Mouse (Mus musculus) MEL (cell line): ENCODE measurements around the gene Zscan5b. TPM values are rescaled to one million over a fixed set of nuclear protein-coding genes. Genes with fewer than 3 reads are reported as not detected.
A peak's percentile ranks its signal among the peaks of the same experiment; 100 is the strongest.

Experiments
- DNase-seq: peaks from one replicate; pipeline ENCODE4 v3.0.0; 2011; ENCODE audit warnings: low read depth, low spot score
- H3K27ac ChIP-seq: 2 replicates; pipeline ENCODE4 v1.5.1; 2012; ENCODE audit warnings: low read depth, mild to moderate bottlenecking, control low read depth, low read length, moderate library complexity; ENCODE audit not compliant: control insufficient read depth
- H3K27me3 ChIP-seq, 2 experiments: fragments of 150-350 bp in 1 of 2; sonication (generic) in 1 of 2; 2 replicates each; pipeline ENCODE4 v1.6.1; 2012; ENCODE audit warnings: low read length in 2 of 2, mild to moderate bottlenecking in 2 of 2, improper control_type of control experiment in 1 of 2, moderate library complexity in 1 of 2; ENCODE audit not compliant: insufficient read depth in 2 of 2, control insufficient read depth in 1 of 2
- H3K36me3 ChIP-seq, 2 experiments: 2 replicates each; pipeline ENCODE4 v1.6.1; 2012 to 2014; ENCODE audit warnings: low read length in 2 of 2, improper control_type of control experiment in 1 of 2, inconsistent platforms in 1 of 2, mild to moderate bottlenecking in 1 of 2; ENCODE audit not compliant: insufficient read depth in 2 of 2, control insufficient read depth in 1 of 2
- H3K4me1 ChIP-seq, 2 experiments: fragments of 150-350 bp in 1 of 2; sonication (generic) in 1 of 2; 2 replicates each; pipeline ENCODE4 v1.6.1; 2012; ENCODE audit warnings: low read length in 2 of 2, improper control_type of control experiment in 1 of 2, mild to moderate bottlenecking in 1 of 2; ENCODE audit not compliant: insufficient read depth in 2 of 2, control insufficient read depth in 1 of 2
- H3K4me3 ChIP-seq, 2 experiments: fragments of 150-350 bp in 1 of 2; sonication (generic) in 1 of 2; 2 replicates each; pipeline ENCODE4 v1.5.1; 2012; ENCODE audit warnings: low read depth in 2 of 2, low read length in 2 of 2, mild to moderate bottlenecking in 2 of 2, moderate library complexity in 2 of 2, control low read depth in 1 of 2, improper control_type of control experiment in 1 of 2; ENCODE audit not compliant: control insufficient read depth in 1 of 2, insufficient read depth in 1 of 2
- H3K79me2 ChIP-seq: 2 replicates; pipeline ENCODE4 v1.6.1; 2012; ENCODE audit warnings: mild to moderate bottlenecking, low read length, moderate library complexity; ENCODE audit not compliant: control insufficient read depth, poor library complexity, insufficient read depth
- H3K9ac ChIP-seq: 2 replicates; pipeline ENCODE4 v1.6.1; 2012; ENCODE audit warnings: low read depth, mild to moderate bottlenecking, control low read depth, low read length, moderate library complexity; ENCODE audit not compliant: control insufficient read depth, poor library complexity, severe bottlenecking
- H3K9me3 ChIP-seq: fragments of 150-350 bp; sonication (generic); replicated peaks from 2 replicates; pipeline ENCODE4 v1.6.1; 2012; ENCODE audit warnings: mild to moderate bottlenecking, low read length, improper control_type of control experiment, moderate library complexity; ENCODE audit not compliant: insufficient read depth
- BHLHE40 ChIP-seq: IDR thresholded peaks from 2 replicates; pipeline ENCODE4 v1.6.1; 2012; ENCODE audit warnings: low read depth, mild to moderate bottlenecking, inconsistent platforms, low read length, improper control_type of control experiment, borderline replicate concordance
- CHD1 ChIP-seq: IDR thresholded peaks from 2 replicates; pipeline ENCODE4 v1.6.1; 2012; ENCODE audit warnings: low read depth, mild to moderate bottlenecking, inconsistent platforms, low read length, improper control_type of control experiment
- CHD2 ChIP-seq: IDR thresholded peaks from 2 replicates; pipeline ENCODE4 v1.6.1; 2011; ENCODE audit warnings: low read length, improper control_type of control experiment
- CTCF ChIP-seq, 3 experiments: IDR thresholded peaks in 2 of 3; conservative IDR thresholded peaks in 1 of 3; 2 replicates each; pipeline ENCODE4 v1.5.1; 2011 to 2012; ENCODE audit warnings: low read length in 3 of 3, low read depth in 2 of 3, mild to moderate bottlenecking in 2 of 3, improper control_type of control experiment in 1 of 3, inconsistent platforms in 1 of 3, mixed read lengths in 1 of 3, moderate library complexity in 1 of 3; ENCODE audit not compliant: control insufficient read depth in 1 of 3, insufficient read depth in 1 of 3, poor library complexity in 1 of 3, severe bottlenecking in 1 of 3
- E2F4 ChIP-seq: IDR thresholded peaks from 2 replicates; pipeline ENCODE4 v1.6.1; 2011; ENCODE audit warnings: low read depth, low read length, improper control_type of control experiment, borderline replicate concordance
- ELF1 ChIP-seq: IDR thresholded peaks from 2 replicates; pipeline ENCODE4 v1.6.1; 2014; ENCODE audit warnings: low read depth, mild to moderate bottlenecking, inconsistent platforms, low read length, improper control_type of control experiment, moderate library complexity
- EP300 ChIP-seq, 2 experiments: IDR thresholded peaks; 2 replicates each; pipeline ENCODE4 v1.6.1; 2011; ENCODE audit warnings: improper control_type of control experiment in 2 of 2, low read length in 2 of 2, low read depth in 1 of 2, mild to moderate bottlenecking in 1 of 2
- ETS1 ChIP-seq: IDR thresholded peaks from 2 replicates; pipeline ENCODE4 v1.6.1; 2012; ENCODE audit warnings: low read depth, mild to moderate bottlenecking, inconsistent platforms, low read length, improper control_type of control experiment, moderate library complexity
- GABPA ChIP-seq: IDR thresholded peaks from 2 replicates; pipeline ENCODE4 v1.6.1; 2012; ENCODE audit warnings: low read depth, mild to moderate bottlenecking, inconsistent platforms, low read length, improper control_type of control experiment, moderate library complexity
- GATA1 ChIP-seq: IDR thresholded peaks from 2 replicates; pipeline ENCODE4 v1.6.1; 2011; ENCODE audit warnings: low read depth, low read length, improper control_type of control experiment
- HCFC1 ChIP-seq: IDR thresholded peaks from 2 replicates; pipeline ENCODE4 v1.6.1; 2012; ENCODE audit warnings: low read depth, mild to moderate bottlenecking, inconsistent platforms, low read length, improper control_type of control experiment, moderate library complexity
- JUND ChIP-seq: IDR thresholded peaks from 2 replicates; pipeline ENCODE4 v1.6.1; 2011; ENCODE audit warnings: low read depth, mild to moderate bottlenecking, improper control_type of control experiment, low read length
- KAT2A ChIP-seq: conservative IDR thresholded peaks from 2 replicates; pipeline ENCODE4 v1.6.1; 2012; ENCODE audit warnings: low read depth, low read length, improper control_type of control experiment, inconsistent platforms
- MAFK ChIP-seq: IDR thresholded peaks from 2 replicates; pipeline ENCODE4 v1.6.1; 2011; ENCODE audit warnings: low read depth, mild to moderate bottlenecking, low read length, improper control_type of control experiment, borderline replicate concordance
- MAX ChIP-seq: IDR thresholded peaks from 2 replicates; pipeline ENCODE4 v1.6.1; 2011; ENCODE audit warnings: low read length, improper control_type of control experiment
- MAZ ChIP-seq: IDR thresholded peaks from 2 replicates; pipeline ENCODE4 v1.6.1; 2012; ENCODE audit warnings: low read depth, mild to moderate bottlenecking, inconsistent platforms, low read length, improper control_type of control experiment
- MEF2A ChIP-seq: IDR thresholded peaks from 2 replicates; pipeline ENCODE4 v1.6.1; 2014; ENCODE audit warnings: low read depth, mild to moderate bottlenecking, inconsistent platforms, low read length, improper control_type of control experiment; ENCODE audit not compliant: poor library complexity, insufficient replicate concordance, severe bottlenecking; ENCODE audit errors: extremely low read depth
- MXI1 ChIP-seq: IDR thresholded peaks from 2 replicates; pipeline ENCODE4 v1.6.1; 2011; ENCODE audit warnings: mild to moderate bottlenecking, low read depth, low read length, improper control_type of control experiment
- MYB ChIP-seq: IDR thresholded peaks from 2 replicates; pipeline ENCODE4 v1.6.1; 2011; ENCODE audit warnings: mild to moderate bottlenecking, low read depth, low read length, improper control_type of control experiment
- MYC ChIP-seq: IDR thresholded peaks from 2 replicates; pipeline ENCODE4 v1.6.1; 2011; ENCODE audit warnings: low read depth, mild to moderate bottlenecking, low read length, improper control_type of control experiment, moderate library complexity
- NELFE ChIP-seq: IDR thresholded peaks from 2 replicates; pipeline ENCODE4 v1.6.1; 2011; ENCODE audit warnings: low read depth, low read length, improper control_type of control experiment
- NRF1 ChIP-seq: IDR thresholded peaks from 2 replicates; pipeline ENCODE4 v1.6.1; 2014; ENCODE audit warnings: low read depth, mild to moderate bottlenecking, inconsistent platforms, low read length, improper control_type of control experiment, moderate library complexity; ENCODE audit not compliant: poor library complexity, insufficient read depth, severe bottlenecking
- POLR2A ChIP-seq, 2 experiments: IDR thresholded peaks; 2 replicates each; pipeline ENCODE4 v1.6.1; 2011 to 2012; ENCODE audit warnings: low read length in 2 of 2, mild to moderate bottlenecking in 2 of 2, control low read depth in 1 of 2, improper control_type of control experiment in 1 of 2, low read depth in 1 of 2, moderate library complexity in 1 of 2; ENCODE audit not compliant: control insufficient read depth in 1 of 2, insufficient read depth in 1 of 2, poor library complexity in 1 of 2
- POLR2AphosphoS2 ChIP-seq: IDR thresholded peaks from 2 replicates; pipeline ENCODE4 v1.6.1; 2011; ENCODE audit warnings: low read length, improper control_type of control experiment
- POLR2AphosphoS5 ChIP-seq: IDR thresholded peaks from 2 replicates; pipeline ENCODE4 v1.6.1; 2012; ENCODE audit warnings: low read depth, borderline replicate concordance, mild to moderate bottlenecking, inconsistent platforms, low read length, moderate library complexity, mixed read lengths
- RAD21 ChIP-seq: IDR thresholded peaks from 2 replicates; pipeline ENCODE4 v1.6.1; 2011; ENCODE audit warnings: mild to moderate bottlenecking, low read depth, low read length, improper control_type of control experiment
- RCOR1 ChIP-seq: IDR thresholded peaks from 2 replicates; pipeline ENCODE4 v1.6.1; 2012; ENCODE audit warnings: low read depth, mild to moderate bottlenecking, inconsistent platforms, low read length, improper control_type of control experiment
- SIN3A ChIP-seq: IDR thresholded peaks from 2 replicates; pipeline ENCODE4 v1.6.1; 2012; ENCODE audit warnings: low read length, improper control_type of control experiment, inconsistent platforms
- SMC3 ChIP-seq: IDR thresholded peaks from 2 replicates; pipeline ENCODE4 v1.6.1; 2011; ENCODE audit warnings: low read depth, low read length, improper control_type of control experiment
- TAL1 ChIP-seq: IDR thresholded peaks from 2 replicates; pipeline ENCODE4 v1.6.1; 2012; ENCODE audit warnings: mild to moderate bottlenecking, inconsistent platforms, low read length, moderate library complexity, mixed read lengths
- TBP ChIP-seq: IDR thresholded peaks from 2 replicates; pipeline ENCODE4 v1.8.0; 2011; ENCODE audit warnings: low read depth, low read length, improper control_type of control experiment
- TCF12 ChIP-seq: IDR thresholded peaks from 2 replicates; pipeline ENCODE4 v1.6.1; 2014; ENCODE audit warnings: low read depth, mild to moderate bottlenecking, inconsistent platforms, low read length, improper control_type of control experiment, moderate library complexity
- UBTF ChIP-seq: IDR thresholded peaks from 2 replicates; pipeline ENCODE4 v1.6.1; 2012; ENCODE audit warnings: low read depth, mild to moderate bottlenecking, inconsistent platforms, low read length, improper control_type of control experiment, moderate library complexity, borderline replicate concordance; ENCODE audit not compliant: insufficient read depth
- USF1 ChIP-seq: IDR thresholded peaks from 2 replicates; pipeline ENCODE4 v1.6.1; 2014; ENCODE audit warnings: low read depth, mild to moderate bottlenecking, inconsistent platforms, low read length, improper control_type of control experiment, moderate library complexity
- USF2 ChIP-seq, 2 experiments: IDR thresholded peaks; 2 replicates each; pipeline ENCODE4 v1.6.1; 2011 to 2012; ENCODE audit warnings: improper control_type of control experiment in 2 of 2, low read length in 2 of 2, borderline replicate concordance in 1 of 2, inconsistent platforms in 1 of 2, low read depth in 1 of 2, mild to moderate bottlenecking in 1 of 2; ENCODE audit not compliant: insufficient read depth in 1 of 2
- ZC3H11A ChIP-seq: IDR thresholded peaks from 2 replicates; pipeline ENCODE4 v1.6.1; 2012; ENCODE audit warnings: low read depth, mild to moderate bottlenecking, inconsistent platforms, low read length, improper control_type of control experiment
- ZMIZ1 ChIP-seq: IDR thresholded peaks from 2 replicates; pipeline ENCODE4 v1.6.1; 2012; ENCODE audit warnings: low read depth, mild to moderate bottlenecking, inconsistent platforms, low read length, improper control_type of control experiment, moderate library complexity
- ZNF384 ChIP-seq: IDR thresholded peaks from 2 replicates; pipeline ENCODE4 v1.6.1; 2012; ENCODE audit warnings: low read depth, mild to moderate bottlenecking, inconsistent platforms, low read length, improper control_type of control experiment
- polyA plus RNA-seq, 2 experiments: library from polyadenylated mRNA; stranded (reverse) in 1 of 2; unstranded in 1 of 2; fragments of >175 nt in 1 of 2; fragments of >200 nt in 1 of 2; gene quantifications; 2 replicates each; pipeline versions ENCODE4 v1.2.1 to v1.2.4; 2012; ENCODE audit warnings: low replicate concordance in 2 of 2, low read depth in 1 of 2; ENCODE audit not compliant: insufficient read length in 2 of 2, insufficient read depth in 1 of 2, missing spikeins in 1 of 2
- total RNA-seq: library from RNA; depleted of rRNA; stranded (reverse); fragments of 300-350 nt; gene quantifications from 2 replicates; pipeline ENCODE4 v1.2.3, GENCODE M21; 2012

The Zscan5b gene
- total and polyA plus RNA-seq, 3 experiments, result not detected

DNA sequence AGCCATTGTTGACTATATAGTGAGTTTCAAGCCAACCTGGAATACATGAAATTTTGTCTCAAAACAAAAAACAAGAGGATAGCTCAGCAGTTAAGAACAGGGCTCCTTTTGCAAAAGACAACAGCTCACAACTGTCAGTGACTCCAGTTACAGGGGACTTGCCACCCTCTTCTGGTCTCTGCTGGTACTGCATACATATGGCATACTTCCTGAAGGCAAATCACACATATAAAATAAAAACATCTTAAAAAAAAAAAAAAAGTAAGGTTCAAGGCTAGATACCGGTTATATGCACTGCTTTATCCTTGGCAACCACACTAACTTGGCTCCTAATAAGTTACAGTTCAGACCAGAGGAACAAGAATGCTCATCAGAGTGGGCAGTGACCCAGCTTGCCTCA, 60.7 kb downstream of the Zscan5b start:
- Histone ChIP-seq H3K36me3 (peaks cover 0 to 7% of the 10 kb centered on the region in 2 experiments; a peak in 2 of 4 replicates), H3K79me2 (peaks cover 6% of the 10 kb centered on the region), H3K27ac (peak overlapping the region; percentile 27; the same call in 1 of the 2 replicates), H3K9ac (peak overlapping the region; percentile 77), H3K27me3 (no peaks in the 10 kb centered on the region), H3K4me1 (peaks cover 13 to 18% of the 10 kb centered on the region in 2 experiments), H3K4me3 (peak overlapping the region; percentile 75 to 94), H3K9me3 (no peaks in the 10 kb centered on the region)
- DNase-seq, result peak; percentile 93
- TF ChIP-seq POLR2AphosphoS5 (no peak), UBTF (no peak), EP300 (IDR thresholded peaks at IDR 0.05; ENCODE audit: low read depth in 1 of 2, low read length in 2 of 2) (0 out of 4 replicates have a peak, but pooled peaks of 1 of the 2 experiments have one; percentile 8), GABPA (no peak), ELF1 (peak; percentile 52), MEF2A (no peak), NELFE (no peak), TBP (no peak), USF2 (IDR thresholded peaks at IDR 0.05; ENCODE audit: borderline replicate concordance in 1 of 2, insufficient read depth in 1 of 2, low read depth in 1 of 2, low read length in 2 of 2) (no peak), MYB (no peak), SMC3 (peak; percentile 61), RAD21 (peak; percentile 70), ETS1 (no peak), MAFK (no peak), CHD2 (no peak), KAT2A (no peak), RCOR1 (no peak), ZC3H11A (peak; percentile 56), USF1 (no peak), NRF1 (no peak), GATA1 (no peak), TAL1 (no peak), BHLHE40 (no peak), ZNF384 (peak; percentile 87), MYC (no peak), MAX (no peak), ZMIZ1 (no peak), POLR2AphosphoS2 (no peak), SIN3A (peak; percentile 72), HCFC1 (peak; percentile 61), E2F4 (no peak), CTCF (IDR thresholded peaks at IDR 0.05 in 2 of 3, conservative IDR thresholded peaks at IDR 0.05 in 1 of 3; ENCODE audit: control insufficient read depth in 1 of 3, insufficient read depth in 1 of 3, low read depth in 2 of 3, low read length in 3 of 3, poor library complexity in 1 of 3, severe bottlenecking in 1 of 3) (peak; percentile 47 to 73 (median 66)), CHD1 (no peak), MXI1 (peak; percentile 52; the same call in 1 of the 2 replicates), TCF12 (no peak), JUND (no peak), POLR2A (IDR thresholded peaks at IDR 0.05; ENCODE audit: control insufficient read depth in 1 of 2, insufficient read depth in 1 of 2, low read depth in 1 of 2, low read length in 2 of 2, poor library complexity in 1 of 2) (no peak), MAZ (no peak)
